Mouse (Mus musculus): ENCODE results near the gene Syn1. TPM values are rescaled to one million over a fixed set of nuclear protein-coding genes. Genes with fewer than 3 reads are reported as not detected.

Gene Syn1
- polyA plus RNA-seq, 1 experiment from 2014 or later, result 1.4 TPM

GRCm38 (mm10) chrX:20920249-20920843 lies 458 bp downstream of the Syn1 start:
- Histone ChIP-seq H3K4me2 (replicated peaks) (peak overlapping the region; percentile 84), H3K4me3 (replicated peaks) (peak overlapping the region; percentile 44), H3K36me3 (no peaks in the 10 kb centered on the region), H3K9ac (no peak overlapping the region), H3K27me3 (0 out of 2 replicates have a peak, but pooled peaks cover 8% of the 10 kb centered on the region), H3K4me1 (peaks cover 6% of the 10 kb centered on the region; the same call in 1 of the 2 replicates), H3K9me3 (replicated peaks) (no peaks in the 10 kb centered on the region), H3K27ac (replicated peaks) (no peak overlapping the region)
- ATAC-seq (ENCODE audit: insufficient number of reproducible peaks, low FRiP score, low TSS enrichment, low read depth), result 0 out of 2 replicates have a peak, but pooled peaks have one; percentile 19
- WGBS, result 12% methylated on average over 46 of the region's 49 CpGs

DNA sequence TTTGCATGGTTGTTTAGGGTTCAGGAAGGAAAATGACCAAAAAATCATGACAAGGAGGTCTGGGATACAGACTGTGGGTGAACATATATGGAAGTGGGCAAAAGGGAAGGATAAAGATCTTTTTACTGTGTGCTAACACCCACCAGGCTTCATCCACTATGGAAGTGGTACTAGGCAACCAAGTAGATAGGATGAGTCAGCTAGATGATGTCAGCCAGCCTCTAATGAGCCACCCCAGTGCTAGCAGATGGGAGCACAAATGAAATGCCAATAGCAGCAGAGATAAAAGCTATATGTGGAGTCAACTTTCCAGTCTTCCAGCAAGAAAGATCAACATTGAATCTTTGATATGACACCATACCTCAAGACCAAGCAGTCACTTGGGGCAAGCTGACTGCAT lies 5.7 kb downstream of the Syn1 start:
- no peak overlapping the region for H3K27ac ChIP-seq (replicated peaks)

GRCm38 (mm10) chrX:20913726-20914125 lies 7.1 kb downstream of the Syn1 start:
- Histone ChIP-seq H3K4me1 (no peaks in the 10 kb centered on the region), H3K4me3 (replicated peaks) (no peak overlapping the region), H3K36me3 (no peaks in the 10 kb centered on the region), H3K4me2 (replicated peaks) (no peak overlapping the region), H3K9ac (no peak overlapping the region), H3K27me3 (no peaks in the 10 kb centered on the region), H3K27ac (replicated peaks) (no peak overlapping the region), H3K9me3 (replicated peaks) (no peaks in the 10 kb centered on the region)
- whole genome bisulfite sequencing, result 81% methylated on average over 6 of the region's 6 CpGs
- ATAC-seq (ENCODE audit: insufficient number of reproducible peaks, low FRiP score, low TSS enrichment, low read depth), result no peak

More for the DNA sequence above, 5.7 kb downstream of the Syn1 start:
- Histone ChIP-seq H3K27me3 (0 out of 2 replicates have a peak, but pooled peaks cover 7% of the 10 kb centered on the region), H3K9me3 (replicated peaks) (no peaks in the 10 kb centered on the region), H3K36me3 (no peaks in the 10 kb centered on the region), H3K4me2 (replicated peaks) (no peak overlapping the region), H3K9ac (no peak overlapping the region), H3K4me3 (replicated peaks) (no peak overlapping the region), H3K4me1 (0 out of 2 replicates have a peak, but pooled peaks cover under 1% of the 10 kb centered on the region)
- no peak for ATAC-seq (ENCODE audit: insufficient number of reproducible peaks, low FRiP score, low TSS enrichment, low read depth)

- ATAC-seq (ENCODE audit: insufficient number of reproducible peaks, low FRiP score, low TSS enrichment, low read depth), result no peak
- Histone ChIP-seq H3K9ac (no peak overlapping the region), H3K27ac (replicated peaks) (no peak overlapping the region), H3K4me3 (replicated peaks) (no peak overlapping the region), H3K4me1 (no peaks in the 10 kb centered on the region), H3K9me3 (replicated peaks) (no peaks in the 10 kb centered on the region), H3K27me3 (no peaks in the 10 kb centered on the region), H3K36me3 (no peaks in the 10 kb centered on the region), H3K4me2 (replicated peaks) (no peak overlapping the region)
- WGBS, result 41% methylated on average over 3 of the region's 3 CpGs
These were observed 10.7 kb downstream of the Syn1 start for GRCm38 (mm10) chrX:20910074-20910473.

GRCm38 (mm10) chrX:20875241-20875640 lies 45.6 kb downstream of the Syn1 start:
- Histone ChIP-seq H3K36me3 (no peaks in the 10 kb centered on the region), H3K9ac (no peak overlapping the region), H3K9me3 (replicated peaks) (no peaks in the 10 kb centered on the region), H3K4me2 (replicated peaks) (no peak overlapping the region), H3K4me3 (replicated peaks) (no peak overlapping the region), H3K27me3 (no peaks in the 10 kb centered on the region), H3K4me1 (no peaks in the 10 kb centered on the region), H3K27ac (replicated peaks) (no peak overlapping the region)
- WGBS, result 57% methylated on average over 3 of the region's 3 CpGs
- ATAC-seq (ENCODE audit: insufficient number of reproducible peaks, low FRiP score, low TSS enrichment, low read depth), result no peak

GRCm38 (mm10) chrX:20872928-20873500 lies 47.8 kb downstream of the Syn1 start:
- Histone ChIP-seq H3K36me3 (no peaks in the 10 kb centered on the region), H3K4me2 (replicated peaks) (no peak overlapping the region), H3K9ac (no peak overlapping the region), H3K27me3 (no peaks in the 10 kb centered on the region), H3K27ac (replicated peaks) (no peak overlapping the region), H3K4me1 (no peaks in the 10 kb centered on the region), H3K9me3 (replicated peaks) (no peaks in the 10 kb centered on the region), H3K4me3 (replicated peaks) (no peak overlapping the region)
- 28% methylated on average over 11 of the region's 11 CpGs for WGBS
- no peak for ATAC-seq (ENCODE audit: insufficient number of reproducible peaks, low FRiP score, low TSS enrichment, low read depth)

GRCm38 (mm10) chrX:20869962-20870513 lies 50.8 kb downstream of the Syn1 start, which contains the start of gene Timp1:
Gene Timp1 (plus strand): TSS chrX:20870166.
- peak within 1 kb of the TSS; percentile 37 for H3K4me3 ChIP-seq (replicated peaks)
- WGBS, result 16% methylated on average over 18 of the region's 18 CpGs
- no peaks in the 10 kb centered on the region for H3K4me1 ChIP-seq
- no peak within 1 kb of the TSS for H3K9ac ChIP-seq
- H3K36me3 ChIP-seq, result no peaks in the 10 kb centered on the region
- H3K4me2 ChIP-seq (replicated peaks), result peak within 1 kb of the TSS; percentile 49
- H3K27me3 ChIP-seq, result no peaks in the 10 kb centered on the region
- H3K9me3 ChIP-seq (replicated peaks), result no peaks in the 10 kb centered on the region
- H3K27ac ChIP-seq (replicated peaks), result no peak within 1 kb of the TSS
- ATAC-seq (ENCODE audit: insufficient number of reproducible peaks, low FRiP score, low TSS enrichment, low read depth), result peak; percentile 88

GRCm38 (mm10) chrX:20869203-20869602 lies 51.6 kb downstream of the Syn1 start:
- no peaks in the 10 kb centered on the region for H3K36me3 ChIP-seq
- H3K27me3 ChIP-seq, result no peaks in the 10 kb centered on the region
- H3K9me3 ChIP-seq (replicated peaks), result no peaks in the 10 kb centered on the region
- 74% methylated on average over 1 of the region's 1 CpGs for WGBS
- H3K27ac ChIP-seq (replicated peaks), result no peak overlapping the region
- H3K4me1 ChIP-seq, result no peaks in the 10 kb centered on the region
- no peak overlapping the region for H3K9ac ChIP-seq
- H3K4me3 ChIP-seq (replicated peaks), result no peak overlapping the region
- no peak overlapping the region for H3K4me2 ChIP-seq (replicated peaks)
- ATAC-seq (ENCODE audit: insufficient number of reproducible peaks, low FRiP score, low TSS enrichment, low read depth), result no peak

DNA sequence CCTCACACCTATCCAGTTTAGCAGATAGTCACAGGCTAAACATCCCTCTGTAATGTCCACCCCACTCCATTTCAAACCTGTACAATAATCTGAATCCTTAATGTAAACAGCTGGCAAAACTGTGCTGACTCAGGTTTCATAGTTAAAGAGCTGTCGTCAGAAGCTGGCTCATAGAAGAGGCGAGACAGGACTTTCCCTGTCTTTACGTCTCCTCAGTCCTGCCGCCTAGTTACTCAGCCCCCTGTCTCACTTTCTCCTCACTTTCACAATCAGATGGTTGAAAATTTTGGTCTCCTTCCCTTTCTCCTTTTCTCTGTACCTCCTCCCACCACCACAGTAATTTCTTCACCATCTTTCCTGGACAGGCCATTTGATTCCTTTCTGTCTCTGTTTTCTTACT lies 52.7 kb downstream of the Syn1 start:
- H3K9me3 ChIP-seq (replicated peaks), result no peaks in the 10 kb centered on the region
- H3K36me3 ChIP-seq, result no peaks in the 10 kb centered on the region
- no peaks in the 10 kb centered on the region for H3K4me1 ChIP-seq
- no peak overlapping the region for H3K9ac ChIP-seq
- H3K27me3 ChIP-seq, result no peaks in the 10 kb centered on the region
- no peak overlapping the region for H3K27ac ChIP-seq (replicated peaks)
- no peak overlapping the region for H3K4me2 ChIP-seq (replicated peaks)
- WGBS, result 43% methylated on average over 4 of the region's 4 CpGs
- no peak overlapping the region for H3K4me3 ChIP-seq (replicated peaks)
- ATAC-seq (ENCODE audit: insufficient number of reproducible peaks, low FRiP score, low TSS enrichment, low read depth), result no peak

DNA sequence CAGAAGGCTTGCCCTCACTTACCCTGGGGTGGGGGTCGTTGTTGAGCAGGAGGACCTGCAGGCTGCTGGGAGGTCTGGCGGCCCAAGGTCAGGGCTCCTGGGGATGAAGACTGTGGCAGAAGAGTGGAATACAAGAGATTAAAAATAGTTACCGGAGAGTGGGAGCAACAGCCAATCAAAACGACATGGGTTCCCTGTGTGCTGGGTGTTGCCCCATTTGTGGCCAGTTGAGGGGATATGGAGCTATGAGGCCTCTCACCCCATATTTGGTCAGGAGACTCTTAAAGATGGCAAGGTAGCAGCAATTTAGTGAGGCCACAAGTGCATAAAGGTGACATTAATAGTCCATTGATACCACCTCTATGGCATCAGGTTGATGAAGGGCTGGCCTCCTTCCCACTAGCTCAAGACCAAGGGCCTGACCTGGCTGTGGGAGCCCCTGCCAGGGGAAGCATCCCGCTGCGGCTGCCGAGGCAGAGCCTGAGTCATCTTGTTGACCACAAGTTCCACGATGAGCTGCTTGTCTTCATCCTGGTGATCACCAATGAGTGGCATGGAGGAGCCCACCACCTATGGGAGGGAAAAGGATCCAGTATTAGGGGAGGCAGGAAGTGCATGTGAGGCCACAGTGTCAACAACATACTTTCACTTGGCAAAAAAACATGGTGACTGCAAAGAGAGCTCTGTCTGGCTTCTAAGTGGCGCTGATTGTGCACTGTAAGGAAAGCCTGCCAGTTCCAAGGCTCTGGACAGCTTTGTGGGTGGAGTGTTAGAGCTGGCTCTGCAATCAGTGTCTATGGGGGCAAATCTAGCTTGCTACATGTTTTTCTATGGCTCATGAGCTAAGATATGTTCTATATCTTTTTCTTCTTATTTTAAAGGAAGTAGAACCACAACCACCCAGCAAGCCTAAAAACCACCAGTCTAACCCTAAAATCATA lies 57.4 kb downstream of the Syn1 start:
- Histone ChIP-seq H3K4me2 (replicated peaks) (no peak overlapping the region), H3K4me3 (replicated peaks) (no peak overlapping the region), H3K27me3 (no peaks in the 10 kb centered on the region), H3K27ac (replicated peaks) (no peak overlapping the region), H3K4me1 (peaks cover 5% of the 10 kb centered on the region; the same call in 1 of the 2 replicates), H3K9ac (no peak overlapping the region), H3K9me3 (replicated peaks) (no peaks in the 10 kb centered on the region), H3K36me3 (no peaks in the 10 kb centered on the region)
- 73% methylated on average over 9 of the region's 9 CpGs for WGBS
- 0 out of 2 replicates have a peak, but pooled peaks have one; percentile 16 for ATAC-seq (ENCODE audit: insufficient number of reproducible peaks, low FRiP score, low TSS enrichment, low read depth)
